Mouse (Mus musculus): ENCODE results near the gene Slc22a14.

DNA sequence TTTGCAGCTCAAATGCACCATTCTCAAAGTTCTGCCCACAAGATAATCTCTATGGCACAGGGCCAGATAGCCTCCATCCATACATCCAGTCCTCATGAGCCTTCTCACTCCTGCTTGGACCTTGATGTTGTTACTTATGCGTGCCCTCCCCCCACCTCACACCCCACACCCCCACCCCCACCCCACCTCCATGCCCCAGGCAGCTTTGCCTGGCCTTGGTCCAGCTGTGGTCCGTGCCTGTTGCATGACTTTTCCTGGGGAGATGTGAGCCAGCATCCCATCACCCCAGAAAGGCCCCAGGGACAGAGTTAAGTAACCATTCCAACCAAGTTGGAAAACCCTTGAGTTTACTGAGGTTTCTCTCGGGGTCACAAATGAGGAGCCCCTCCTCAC, 245.2 kb downstream of the Slc22a14 start:
- no peak for TF ChIP-seq POLR2A (IDR thresholded peaks at IDR 0.05; ENCODE audit: insufficient read depth, low read length)
- no peak for TF ChIP-seq CTCF (IDR thresholded peaks at IDR 0.05; ENCODE audit: low read depth, low read length)
- TF ChIP-seq EP300 (IDR thresholded peaks at IDR 0.05; ENCODE audit: insufficient read depth, low read depth, low read length), result no peak
